30 mouse cellular contexts compared by ENCODE assay signal in genomic region chr11:41825978-41826679, GRCm38 (mm10).
A peak's percentile ranks its signal among the peaks of the same experiment; 100 is the strongest.
DNase-seq lines count a peak whose midpoint lies in the region; ATAC-seq and TF ChIP-seq lines count a peak whose summit lies in the region.
"Had no signal": no experiment of that assay in that cellular context is flagged by ENCODE, and none has a peak within 500 bp of the region (broad histone marks: within the 10 kb centered on the region; RNA-seq: fewer than 3 reads in every experiment).

No protein-coding gene starts in this region.

- peak; percentile 40 for DNase-seq in hindbrain, embryonic 10.5 days (ENCODE audit: low spot score)
- no peak for DNase-seq in hindbrain, postnatal 0 days (ENCODE audit: low spot score)
- DNase-seq in neural tube, embryonic 10.5 days (ENCODE audit: extremely low spot score, low spot score) = peak; percentile 19
- peak; percentile 4 for DNase-seq in ZHBTc4 (ENCODE audit: low read depth, low spot score)
- peak; percentile 12 for DNase-seq in mesoderm, embryonic 11.5 days (ENCODE audit: low read depth, low spot score)
- no peak for DNase-seq in adrenal gland, postnatal 14 days
- DNase-seq in layer of hippocampus, postnatal 25 days (ENCODE audit: extremely low spot score in 1 of 2, low spot score in 1 of 2) = no peak
- DNase-seq: adrenal gland, postnatal 10 days; cerebellum, adult 11 months; cerebellum, adult 9-10 months; forebrain, postnatal 0 days; gastrocnemius, postnatal 25 days; heart, adult 11 months; heart, postnatal 36 days; kidney, adult 18-20 months; kidney, postnatal 25 days; right cerebral cortex, postnatal 4 days; thymus, adult 2 months; thymus, postnatal 36 days had no signal

- H3K9ac ChIP-seq in hindbrain, postnatal 0 days (replicated peaks; ENCODE audit: low read length) = no peak overlapping the region
- no peak overlapping the region for H3K9ac ChIP-seq in neural tube, embryonic 15.5 days (replicated peaks)
- H3K9ac ChIP-seq: forebrain, postnatal 0 days; heart, embryonic 15.5 days; hindbrain, embryonic 14.5 days; kidney, embryonic 15.5 days; limb, embryonic 13.5 days; lung, embryonic 15.5 days had no signal

- no peak overlapping the region for H3K4me2 ChIP-seq in hindbrain, postnatal 0 days (ENCODE audit: low read depth, low read length)
- H3K4me2 ChIP-seq in neural tube, embryonic 15.5 days = no peak overlapping the region
- H3K4me2 ChIP-seq: heart, embryonic 15.5 days; hindbrain, embryonic 14.5 days; kidney, embryonic 15.5 days; limb, embryonic 13.5 days; liver, embryonic 11.5 days; lung, embryonic 15.5 days had no signal

- no peak overlapping the region for H3K4me3 ChIP-seq in hindbrain, embryonic 10.5 days
- H3K4me3 ChIP-seq in hindbrain, postnatal 0 days (ENCODE audit: low read length) = no peak overlapping the region
- no peak overlapping the region for H3K4me3 ChIP-seq in neural tube, embryonic 15.5 days (replicated peaks)
- H3K4me3 ChIP-seq: heart, embryonic 10.5 days; heart, embryonic 15.5 days; kidney, embryonic 15.5 days; limb, embryonic 13.5 days; lung, embryonic 15.5 days; myocyte had no signal

- WGBS in hindbrain, embryonic 10.5 days = 24% methylated on average over 2 of the region's 2 CpGs
- WGBS in hindbrain, postnatal 0 days = 30% methylated on average over 2 of the region's 2 CpGs
- whole genome bisulfite sequencing in neural tube, embryonic 15.5 days = 14% methylated on average over 2 of the region's 2 CpGs

- no peak for TF ChIP-seq CTCF in hindbrain, postnatal 0 days (IDR thresholded peaks at IDR 0.05; ENCODE audit: low read depth)

- H3K4me1 ChIP-seq in hindbrain, embryonic 10.5 days (replicated peaks) = peaks cover 8% of the 10 kb centered on the region; the same call in 1 of the 2 replicates
- no peaks in the 10 kb centered on the region for H3K4me1 ChIP-seq in hindbrain, postnatal 0 days (ENCODE audit: insufficient read depth, low read length)
- H3K4me1 ChIP-seq in neural tube, embryonic 15.5 days = no peaks in the 10 kb centered on the region
- H3K4me1 ChIP-seq: heart, embryonic 10.5 days; heart, embryonic 15.5 days; kidney, embryonic 15.5 days; limb, embryonic 13.5 days; lung, embryonic 15.5 days had no signal

- no peaks in the 10 kb centered on the region for H3K36me3 ChIP-seq in hindbrain, embryonic 10.5 days
- no peaks in the 10 kb centered on the region for H3K36me3 ChIP-seq in hindbrain, postnatal 0 days (ENCODE audit: insufficient read depth, low read length)
- no peaks in the 10 kb centered on the region for H3K36me3 ChIP-seq in neural tube, embryonic 15.5 days
- H3K36me3 ChIP-seq: heart, embryonic 10.5 days; heart, embryonic 15.5 days; kidney, embryonic 15.5 days; limb, embryonic 13.5 days; lung, embryonic 15.5 days had no signal

- no peak for ATAC-seq in hindbrain, postnatal 0 days
- no peak for ATAC-seq in neural tube, embryonic 15.5 days (ENCODE audit: low FRiP score)
- ATAC-seq: forebrain, postnatal 0 days; midbrain, embryonic 16.5 days had no signal

- H3K9me3 ChIP-seq in hindbrain, embryonic 10.5 days = no peaks in the 10 kb centered on the region
- no peaks in the 10 kb centered on the region for H3K9me3 ChIP-seq in hindbrain, postnatal 0 days (ENCODE audit: low read length)
- no peaks in the 10 kb centered on the region for H3K9me3 ChIP-seq in neural tube, embryonic 15.5 days (replicated peaks)
- H3K9me3 ChIP-seq: heart, embryonic 10.5 days; heart, embryonic 15.5 days; kidney, embryonic 15.5 days; limb, embryonic 13.5 days; lung, embryonic 15.5 days had no signal

- no peak overlapping the region for H3K27ac ChIP-seq in hindbrain, embryonic 10.5 days
- H3K27ac ChIP-seq in hindbrain, postnatal 0 days = no peak overlapping the region
- H3K27ac ChIP-seq in neural tube, embryonic 15.5 days (replicated peaks) = no peak overlapping the region
- H3K27ac ChIP-seq: heart, embryonic 10.5 days; heart, embryonic 15.5 days; hindbrain, embryonic 14.5 days; kidney, embryonic 15.5 days; limb, embryonic 13.5 days; lung, embryonic 15.5 days; stomach, postnatal 0 days had no signal

- no peaks in the 10 kb centered on the region for H3K27me3 ChIP-seq in hindbrain, embryonic 10.5 days (ENCODE audit: insufficient read depth, poor library complexity, severe bottlenecking)
- no peaks in the 10 kb centered on the region for H3K27me3 ChIP-seq in hindbrain, postnatal 0 days (ENCODE audit: insufficient read depth, low read length)
- no peaks in the 10 kb centered on the region for H3K27me3 ChIP-seq in neural tube, embryonic 15.5 days (replicated peaks)
- H3K27me3 ChIP-seq: heart, embryonic 15.5 days; kidney, embryonic 15.5 days; limb, embryonic 13.5 days; lung, embryonic 15.5 days had no signal

Comparison
In these comparisons a context has a peak if more than half of its experiments do, and no peak if none do; other contexts are left out.
1. DNase-seq: peak in hindbrain, embryonic 10.5 days (single experiment), neural tube, embryonic 10.5 days (single experiment), ZHBTc4 (single experiment) and mesoderm, embryonic 11.5 days (single experiment); none in hindbrain, postnatal 0 days (single experiment), adrenal gland, postnatal 14 days (single experiment) and layer of hippocampus, postnatal 25 days (0 of 2).